Mouse (Mus musculus): Measurements from ENCODE around the gene Adamts3.

DNA sequence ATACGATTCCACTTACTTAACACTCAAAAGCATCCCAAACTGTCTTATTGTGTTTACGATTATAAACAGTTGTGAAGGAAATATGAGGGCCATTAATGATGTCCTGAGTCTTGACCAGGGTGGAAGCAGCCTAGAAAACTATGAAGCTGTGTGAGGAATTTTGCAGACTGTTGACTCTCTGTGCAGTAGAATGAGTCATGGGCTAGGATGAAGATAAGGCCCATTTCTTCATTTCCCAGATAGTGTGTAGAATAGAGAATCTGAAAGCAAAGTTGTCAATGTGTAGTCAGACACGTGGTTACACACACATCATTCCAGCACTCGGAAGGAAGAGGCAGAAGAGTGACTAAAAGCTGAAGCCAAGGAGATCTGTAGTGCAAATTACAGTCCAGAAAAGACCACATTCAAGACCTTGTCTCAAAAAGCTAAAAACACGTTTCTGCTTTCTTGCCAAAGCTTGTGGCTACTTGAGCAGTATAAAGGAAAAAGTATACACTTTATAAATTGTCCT is 135.9 kb downstream of the Adamts3 start:
- TF ChIP-seq CTCF (IDR thresholded peaks at IDR 0.05; ENCODE audit: control insufficient read depth, insufficient read depth, insufficient read length) (no peak), CEBPB (IDR thresholded peaks at IDR 0.05; ENCODE audit: low read depth) (no peak), MAX (IDR thresholded peaks at IDR 0.05) (no peak), MYOG (IDR thresholded peaks at IDR 0.05; ENCODE audit: control insufficient read depth, extremely low read depth, insufficient read length) (no peak)

Measured in C2C12 (cell line).